Mouse (Mus musculus) CD4-positive, CD25-positive, alpha-beta regulatory T cell, adult 4 months (primary cell): ENCODE measurements around the gene Cnppd1. TPM values are rescaled to one million over a fixed set of nuclear protein-coding genes. Genes with fewer than 3 reads are reported as not detected.

Experiments used
- ATAC-seq: one replicate; pipeline ENCODE4 v1.8.0; 2017
- polyA plus RNA-seq, 2 experiments: library from polyadenylated mRNA; unstranded; fragments of 100-300 nt; shearing (Covaris generic); gene quantifications; one replicate each; pipeline ENCODE4 v1.2.1; 2017

The Cnppd1 gene
- 100 to 1,000 TPM; 125 to 195 TPM for polyA plus RNA-seq

- ATAC-seq = peak; percentile 77
These were observed at the start of gene Cnppd1, which contains the start of gene Retreg2 for GRCm38 (mm10) chr1:75142301-75143261. Gene Cnppd1, minus strand, starts transcription at chr1:75142711. Gene Retreg2, plus strand, starts transcription at chr1:75142778.

- ATAC-seq = peak; percentile 100
These were observed 49.3 kb upstream of the Cnppd1 start, which contains the start of the genes Ankzf1 and Atg9a for GRCm38 (mm10) chr1:75191622-75192402. Gene Ankzf1, plus strand, starts transcription at chr1:75192151. Gene Atg9a, minus strand, starts transcription at chr1:75192196.

- no peak for ATAC-seq
These were observed 48.7 kb upstream of the Cnppd1 start for GRCm38 (mm10) chr1:75191258-75191621.

- ATAC-seq = no peak
These were observed 48.1 kb upstream of the Cnppd1 start for GRCm38 (mm10) chr1:75190577-75190976.

- ATAC-seq = no peak
These were observed 45.5 kb upstream of the Cnppd1 start for GRCm38 (mm10) chr1:75187914-75188483.

GRCm38 (mm10) chr1:75187126-75187525 is 44.6 kb upstream of the Cnppd1 start:
- ATAC-seq = no peak

GRCm38 (mm10) chr1:75185495-75185894 is 43.0 kb upstream of the Cnppd1 start:
- no peak for ATAC-seq

GRCm38 (mm10) chr1:75182160-75182559 is 39.6 kb upstream of the Cnppd1 start:
- no peak for ATAC-seq

- ATAC-seq = no peak
These were observed 38.9 kb upstream of the Cnppd1 start for GRCm38 (mm10) chr1:75181377-75181870.

GRCm38 (mm10) chr1:75180741-75181140 is 38.2 kb upstream of the Cnppd1 start:
- ATAC-seq = no peak

GRCm38 (mm10) chr1:75180105-75180590 is 37.6 kb upstream of the Cnppd1 start, which contains the start of gene Abcb6:
Gene Abcb6, minus strand, starts transcription at chr1:75180392.
- peak; percentile 91 for ATAC-seq

GRCm38 (mm10) chr1:75179334-75180104 is 37.0 kb upstream of the Cnppd1 start:
- peak; percentile 40 for ATAC-seq

GRCm38 (mm10) chr1:75168472-75169464 is 26.3 kb upstream of the Cnppd1 start, which contains the start of gene Zfand2b:
Gene Zfand2b, plus strand, starts transcription at chr1:75168646.
- ATAC-seq = peak; percentile 91

- no peak for ATAC-seq
These were observed 25.6 kb upstream of the Cnppd1 start for GRCm38 (mm10) chr1:75168093-75168471.

- no peak for ATAC-seq
These were observed 17.7 kb upstream of the Cnppd1 start for GRCm38 (mm10) chr1:75160256-75160617.

GRCm38 (mm10) chr1:75159540-75160255 is 17.2 kb upstream of the Cnppd1 start:
- no peak for ATAC-seq

- ATAC-seq = no peak
These were observed 16.5 kb upstream of the Cnppd1 start for GRCm38 (mm10) chr1:75158990-75159389.

- no peak for ATAC-seq
These were observed 13.3 kb upstream of the Cnppd1 start for GRCm38 (mm10) chr1:75155837-75156236.

- ATAC-seq = no peak
These were observed 6.2 kb upstream of the Cnppd1 start for GRCm38 (mm10) chr1:75148727-75149126.
